Mouse (Mus musculus): ENCODE data around the gene Adprh. TPM values are rescaled to one million over a fixed set of nuclear protein-coding genes. Genes with fewer than 3 reads are reported as not detected.

Adprh gene
- total RNA-seq, 2 experiments from 2014 or later: 61.2 to 62.2 TPM

DNA sequence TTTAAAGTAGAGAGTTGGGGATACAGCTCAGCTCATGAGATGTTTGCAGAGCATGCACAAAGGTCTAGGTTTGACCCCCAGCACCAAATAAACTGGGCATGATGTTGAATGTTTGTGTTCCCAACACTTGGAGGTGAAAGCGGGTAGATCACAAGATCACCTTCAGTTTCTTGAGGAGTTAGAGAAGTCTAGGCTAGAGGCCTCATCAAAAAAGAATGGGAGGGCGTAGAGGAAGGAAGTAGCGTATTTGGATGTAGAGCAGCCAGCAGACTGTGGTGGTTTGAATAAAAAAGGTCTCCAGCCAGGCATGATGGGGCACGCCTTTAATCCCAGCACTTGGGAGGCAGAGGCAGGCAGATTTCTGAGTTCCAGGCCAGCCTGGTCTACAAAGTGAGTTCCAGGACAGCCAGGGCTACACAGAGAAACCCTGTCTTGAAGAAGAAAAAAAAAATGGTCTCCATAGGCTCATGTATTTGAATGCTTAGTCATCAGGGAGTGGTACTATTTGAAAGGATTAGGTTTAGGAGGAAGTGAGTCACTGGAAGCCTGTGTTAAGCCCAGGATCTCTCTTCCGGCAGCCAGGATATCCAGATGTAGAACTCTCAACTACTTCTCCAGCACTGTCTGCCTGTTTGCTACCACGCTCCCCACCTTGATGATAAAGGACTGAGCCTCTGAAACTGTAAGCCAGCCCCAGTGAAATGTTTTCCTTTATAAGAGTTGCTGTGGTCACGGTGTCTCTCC is 8.6 kb downstream of the Adprh start:
- DNase-seq: no peak
- intact Hi-C loops (cut with DNase I): no loop called here

DNA sequence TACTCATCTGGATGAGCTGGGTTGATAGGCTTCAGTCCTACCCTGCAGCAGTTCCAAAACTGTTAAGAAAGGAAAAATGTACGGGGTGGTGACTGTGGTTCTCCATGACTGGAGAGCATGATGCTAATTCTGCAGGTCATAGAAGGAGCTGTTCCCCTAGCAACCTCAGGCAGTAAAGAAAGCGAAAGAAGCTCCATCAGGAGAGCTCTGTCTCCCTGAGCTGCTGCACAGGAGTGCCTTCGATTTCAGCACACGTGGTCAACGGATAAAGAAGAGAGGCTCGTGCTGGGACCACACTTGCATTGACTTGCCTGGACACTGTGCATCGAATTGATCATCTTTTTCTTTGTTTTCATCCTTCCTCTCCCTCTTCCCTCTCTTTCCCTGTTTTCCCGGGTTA is 10.3 kb downstream of the Adprh start:
- no peak for DNase-seq
- intact Hi-C loops (cut with DNase I): no loop called here

DNA sequence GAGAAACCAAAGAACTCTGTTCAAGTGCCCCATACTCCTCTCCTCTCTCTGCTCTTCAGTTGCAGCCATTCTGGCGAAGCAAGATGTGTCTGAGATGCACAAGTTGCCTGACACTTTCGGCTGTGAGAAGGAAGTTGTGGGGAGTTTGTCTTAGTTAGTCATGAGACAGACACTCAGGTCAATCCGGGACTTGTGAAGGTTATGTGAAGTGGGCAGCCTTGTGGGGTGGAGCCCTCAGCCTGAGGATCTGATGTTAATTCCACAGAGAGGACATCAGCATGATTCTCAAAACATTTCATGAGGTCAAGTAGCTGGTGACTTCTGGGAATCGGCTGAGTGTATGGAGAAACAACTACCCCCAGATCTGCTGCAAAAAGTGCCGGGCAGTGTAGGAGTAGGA is 10.9 kb downstream of the Adprh start:
- intact Hi-C loops (cut with DNase I): no loop called here
- no peak for DNase-seq

DNA sequence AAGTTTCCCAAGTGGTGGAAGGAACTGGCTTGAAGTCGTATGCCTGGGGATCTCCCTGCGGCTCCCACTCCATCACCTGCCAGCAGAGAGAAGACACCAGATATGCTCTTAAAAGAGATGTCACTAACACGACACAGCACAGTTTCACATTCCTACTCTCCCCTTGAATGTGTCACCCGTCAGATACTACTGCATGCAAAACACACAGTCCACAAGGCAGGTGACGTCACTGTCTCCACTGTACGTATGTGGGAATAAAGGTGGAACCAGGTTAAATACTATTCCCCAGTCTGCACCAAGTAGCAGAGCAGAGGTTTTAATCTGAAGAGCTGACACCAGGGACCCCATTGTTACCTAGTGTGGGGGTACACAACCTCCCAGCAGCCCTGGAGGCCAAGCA is 12.1 kb downstream of the Adprh start:
- DNase-seq: no peak
- intact Hi-C loops (cut with DNase I): no loop called here

DNA sequence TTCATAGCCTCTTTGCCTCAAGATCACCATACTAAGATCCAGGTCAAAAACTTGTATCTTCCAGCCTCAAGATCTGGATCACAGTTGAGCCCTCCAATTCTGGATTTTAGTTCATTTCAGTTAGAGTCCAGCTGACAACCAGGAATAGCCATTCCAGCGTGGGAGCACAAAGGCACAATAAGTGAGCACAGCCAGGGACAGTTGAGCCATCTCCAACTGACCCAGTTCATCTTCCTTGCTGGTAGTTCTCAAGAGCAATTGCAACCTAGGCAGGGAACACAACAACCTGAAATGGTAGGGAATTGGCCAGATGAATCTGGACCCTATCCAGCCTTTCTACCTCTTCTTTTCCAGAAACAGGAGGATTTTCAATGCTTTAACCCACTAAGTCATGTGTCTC is 13.3 kb downstream of the Adprh start:
- no peak for DNase-seq

DNA sequence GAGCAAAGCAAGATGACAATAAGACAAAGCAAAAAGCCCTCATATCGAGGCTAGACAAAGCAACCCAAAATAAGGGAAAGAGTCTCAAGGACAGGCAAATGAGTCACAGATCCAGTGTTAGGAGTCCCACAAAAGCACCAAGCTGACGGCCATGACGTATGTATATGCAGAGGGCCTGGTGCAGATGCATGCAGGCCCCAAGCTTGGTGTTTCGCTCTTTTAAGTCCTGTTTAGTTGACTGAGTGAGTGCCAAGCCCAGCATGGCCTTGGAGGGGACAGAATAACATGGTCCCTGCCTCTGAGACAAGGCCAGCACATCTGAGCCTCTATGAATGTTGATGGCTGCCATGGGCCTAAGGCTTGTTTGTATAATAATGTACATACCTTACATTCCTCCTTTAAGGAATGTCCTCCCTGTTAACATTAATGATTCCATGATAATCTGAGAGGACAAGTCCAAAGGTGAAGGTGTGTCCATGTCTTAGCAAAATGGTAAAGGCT is 18.2 kb downstream of the Adprh start:
- intact Hi-C loops (cut with DNase I): no loop called here
- DNase-seq: no peak

More for the DNA sequence above, 13.3 kb downstream of the Adprh start:
- intact Hi-C loops (cut with DNase I): no loop called here

DNA sequence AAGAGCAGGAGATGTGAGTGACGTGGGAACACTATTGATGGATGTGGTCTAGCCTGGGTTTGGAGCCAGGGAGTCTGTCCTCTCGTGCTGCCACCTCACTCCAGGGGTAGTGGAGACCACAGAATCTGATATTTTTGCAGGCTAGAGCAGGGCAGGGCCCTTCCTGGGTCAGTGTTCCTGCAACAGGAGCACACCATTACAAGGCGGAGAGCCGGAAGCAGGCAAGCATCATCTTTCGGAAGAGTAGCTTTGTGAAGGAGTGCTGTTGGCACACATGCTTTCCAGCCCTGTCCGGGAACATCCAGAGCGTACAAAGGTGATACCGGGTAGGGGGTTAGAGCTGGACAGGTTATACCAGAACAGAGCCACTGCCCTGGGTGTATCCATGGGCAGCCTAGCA is 19.0 kb downstream of the Adprh start:
- DNase-seq: no peak
- intact Hi-C loops (cut with DNase I): no loop called here

DNA sequence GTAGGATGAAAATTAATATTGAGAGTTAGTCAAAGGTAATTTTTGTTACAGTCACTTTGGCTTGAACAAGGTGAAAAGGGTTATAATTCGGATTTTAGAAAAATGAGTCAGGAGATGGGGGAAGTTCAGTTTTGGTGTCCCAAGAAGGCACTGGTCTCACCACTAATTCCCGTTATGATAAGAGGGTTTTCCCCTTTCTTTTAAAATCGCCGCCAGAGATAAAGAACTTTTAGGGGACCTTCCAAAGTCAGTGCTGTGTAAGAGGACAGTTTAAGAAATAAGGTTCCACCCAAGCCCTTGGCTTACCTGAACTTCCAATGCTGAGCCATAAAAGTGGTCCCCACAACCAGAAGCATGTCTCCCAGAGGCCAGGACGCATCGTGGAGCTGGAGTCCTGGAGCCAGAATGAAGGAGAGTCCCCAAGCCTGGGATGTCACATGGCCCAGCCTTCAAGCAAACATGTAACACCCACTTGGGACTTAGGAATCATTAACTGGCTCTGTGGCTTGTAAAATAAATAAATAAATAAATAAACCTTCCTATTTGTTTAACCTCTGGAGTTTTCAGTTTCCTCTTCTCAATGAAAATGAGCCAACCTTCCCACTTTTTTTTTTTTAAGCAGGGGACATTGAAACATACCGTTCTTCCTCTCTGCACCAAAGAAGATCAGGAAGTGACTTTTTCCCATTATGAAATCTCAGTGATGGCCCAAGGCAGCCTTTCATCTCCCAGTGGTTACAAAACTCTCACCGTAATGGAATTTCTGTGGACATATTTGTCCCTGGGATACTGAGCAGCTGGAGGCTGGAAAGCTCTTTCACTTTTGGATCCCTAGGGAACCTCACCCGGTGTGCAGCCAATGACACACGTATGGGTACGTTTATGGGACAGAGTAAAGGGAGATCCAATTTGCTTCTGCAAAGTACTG is 19.7 kb downstream of the Adprh start, which contains the start of gene Pla1a:
TSS of gene Pla1a (minus strand) at position 648 of the 928 bp plus-strand sequence.
- intact Hi-C loops (cut with DNase I): no loop called here
- DNase-seq: no peak

DNA sequence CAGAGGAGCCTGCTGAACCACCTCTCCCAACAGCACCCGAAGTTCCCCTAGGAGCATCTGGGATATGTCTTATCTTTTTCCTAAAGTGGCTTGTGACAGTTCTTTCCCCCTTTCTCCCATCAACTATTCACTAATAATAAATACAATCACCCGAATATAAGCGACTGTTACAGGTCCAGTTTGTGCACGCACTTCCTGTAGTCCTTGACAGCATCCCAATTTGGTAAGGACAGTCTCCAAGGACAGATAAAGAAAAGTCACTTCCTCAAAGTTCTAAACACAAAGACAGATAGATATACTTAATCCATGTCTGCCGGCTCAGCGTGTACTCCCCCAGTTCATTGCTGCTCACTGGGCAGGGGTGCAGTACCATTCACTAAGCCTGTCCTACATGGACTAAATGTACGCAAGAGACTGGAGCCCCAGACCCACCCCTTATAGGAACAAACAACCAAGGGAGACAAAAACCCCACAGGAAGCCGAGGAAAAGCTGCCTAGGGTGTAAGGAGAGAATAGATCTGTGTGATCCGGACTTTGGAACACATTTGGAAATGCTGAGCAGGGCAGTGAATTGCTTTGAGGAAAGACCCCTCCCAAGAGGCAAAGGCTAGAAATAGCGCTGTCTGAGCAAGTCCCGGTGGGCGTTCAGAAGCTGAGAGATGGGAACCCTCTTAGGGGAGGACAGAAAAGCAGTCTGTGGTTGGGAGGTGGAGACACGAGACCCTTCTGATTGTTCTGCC is 20.9 kb downstream of the Adprh start:
- intact Hi-C loops (cut with DNase I): no loop called here

DNA sequence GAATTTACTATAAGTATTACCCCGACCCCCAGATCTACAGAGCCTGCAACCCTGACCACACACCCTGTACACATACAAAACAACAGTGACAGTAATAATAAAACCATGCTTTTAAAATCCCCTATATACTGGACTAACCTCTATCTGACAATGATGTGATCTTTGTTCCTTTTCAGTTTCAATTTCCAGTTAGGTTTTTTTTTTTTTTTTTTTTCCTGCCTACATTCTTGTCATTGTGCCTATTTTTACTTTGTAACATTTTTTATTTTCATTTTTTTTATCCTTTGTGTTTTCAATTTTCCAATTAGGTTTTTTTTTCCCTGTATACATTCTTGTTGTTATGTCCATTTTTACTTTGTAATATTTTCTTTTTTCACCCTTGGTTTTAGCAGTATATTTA is 26.7 kb downstream of the Adprh start:
- no peak for DNase-seq
- intact Hi-C loops (cut with DNase I): no loop called here

More for the DNA sequence above, 20.9 kb downstream of the Adprh start:
- no peak for DNase-seq

DNA sequence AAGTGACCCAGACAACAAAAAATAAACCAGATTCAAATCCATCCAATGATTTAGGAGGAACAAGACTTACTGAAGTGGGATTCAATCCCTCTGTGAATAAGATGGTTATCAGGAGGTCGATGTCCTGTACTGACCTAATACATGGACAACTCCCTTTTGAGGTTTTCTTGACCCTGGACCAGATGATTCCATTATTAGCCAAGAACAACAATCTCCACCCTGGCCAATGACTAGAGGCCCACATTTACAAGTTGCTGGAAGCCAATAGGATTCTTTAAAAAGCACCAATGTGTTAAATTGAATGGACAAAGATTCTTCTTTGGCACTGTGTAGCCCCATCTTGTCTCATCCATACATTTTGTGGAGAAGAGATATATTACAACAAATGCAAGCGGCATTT is 27.1 kb downstream of the Adprh start:
- intact Hi-C loops (cut with DNase I): no loop called here
- no peak for DNase-seq

DNA sequence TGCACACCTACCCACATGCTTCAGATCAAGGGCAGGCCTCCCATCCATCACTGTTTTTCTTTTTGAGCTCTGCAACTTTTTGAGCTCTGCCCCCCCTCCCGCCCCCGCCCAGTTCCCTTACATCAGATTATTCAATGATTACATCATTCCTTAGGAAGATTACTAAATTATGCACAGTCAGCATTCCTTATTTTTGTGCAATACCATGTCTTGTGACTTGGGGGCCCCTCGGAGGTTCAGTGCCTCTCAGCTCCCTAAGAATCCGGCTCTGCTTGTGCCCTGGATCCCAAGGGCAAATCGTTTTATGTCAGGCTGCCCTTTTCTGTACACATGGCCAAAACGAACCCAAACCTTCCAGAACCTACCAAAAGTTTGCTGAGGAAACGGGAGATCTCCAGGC is 37.5 kb downstream of the Adprh start:
- no peak for DNase-seq
- intact Hi-C loops (cut with DNase I): no loop called here

DNA sequence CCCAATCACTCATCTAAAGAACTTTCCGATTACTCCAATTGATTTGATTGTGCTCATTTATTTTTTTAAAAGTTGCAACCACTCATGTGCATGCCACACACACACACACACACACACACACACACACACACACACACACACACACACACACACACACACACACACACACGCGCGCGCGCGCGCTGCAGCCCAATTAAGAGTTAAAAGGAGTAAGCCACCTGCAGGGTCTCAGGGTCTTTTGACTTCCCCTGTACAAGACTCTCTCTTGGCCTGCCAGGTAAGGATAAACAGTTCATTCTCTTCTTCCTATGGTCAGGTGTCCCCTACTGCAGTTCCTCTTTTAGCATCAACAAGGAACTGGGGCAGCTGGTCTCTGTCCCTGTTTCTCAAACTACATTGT is 44.1 kb downstream of the Adprh start:
- intact Hi-C loops (cut with DNase I): no loop called here

DNA sequence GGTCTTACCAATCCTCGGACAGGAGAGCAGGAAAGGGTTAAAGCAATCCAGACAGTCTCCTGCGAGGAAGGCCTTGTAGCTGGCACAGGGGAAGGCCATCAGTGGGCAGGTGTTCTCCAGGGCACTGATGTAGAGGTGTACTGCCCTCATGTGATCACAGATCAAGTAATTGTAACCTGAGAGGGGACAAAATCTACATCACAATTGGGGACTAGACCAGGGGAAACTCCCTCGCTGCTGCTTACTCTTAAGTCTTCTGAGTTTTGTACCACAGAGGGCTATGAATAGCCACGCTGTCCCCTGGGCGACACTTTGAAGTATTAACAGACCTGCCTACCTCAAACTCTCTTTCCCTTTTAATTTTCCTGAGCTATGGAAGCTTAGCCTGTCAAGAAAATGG is 44.9 kb downstream of the Adprh start:
- intact Hi-C loops (cut with DNase I): no loop called here
- no peak for DNase-seq

More for the DNA sequence above, 44.1 kb downstream of the Adprh start:
- DNase-seq: no peak

DNA sequence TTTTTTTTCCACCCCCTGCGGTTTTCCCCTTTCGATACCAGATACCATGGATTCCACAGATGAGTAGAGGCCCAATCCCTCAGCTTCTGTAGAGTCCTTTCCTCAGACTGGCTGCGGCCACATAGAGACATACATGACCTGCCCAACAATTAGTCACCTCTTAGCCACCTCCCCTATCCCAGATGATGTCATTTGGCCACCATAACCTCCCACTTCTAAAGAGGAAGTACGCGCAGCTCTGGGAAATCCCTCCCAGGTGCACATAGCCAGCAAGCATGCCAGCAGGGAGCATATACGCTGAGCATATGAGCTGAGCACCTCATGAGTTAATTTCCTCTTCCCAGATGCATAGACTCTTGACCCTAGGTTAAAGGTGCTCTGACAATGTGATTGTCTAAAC is 45.8 kb downstream of the Adprh start:
- intact Hi-C loops (cut with DNase I): no loop called here
- DNase-seq: no peak

DNA sequence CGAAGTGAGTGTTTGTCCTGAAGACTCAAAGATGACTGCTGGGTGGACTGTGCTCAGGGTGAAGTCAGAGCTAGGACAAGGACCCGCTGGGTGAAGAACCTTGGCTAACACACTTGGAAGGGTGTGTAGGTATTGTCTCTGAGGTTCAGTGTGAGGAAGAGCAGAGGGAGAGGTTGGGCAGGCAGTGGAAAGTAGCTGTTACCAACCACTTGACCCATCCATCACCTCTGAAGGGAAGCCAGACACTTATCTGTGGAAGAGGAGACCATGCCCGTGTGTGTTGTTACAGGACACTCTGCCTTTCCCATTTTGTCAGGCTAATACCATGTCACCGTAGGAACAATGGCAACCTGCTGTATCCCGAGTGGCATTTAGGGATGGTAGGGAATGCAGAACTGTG is 46.2 kb downstream of the Adprh start:
- intact Hi-C loops (cut with DNase I): no loop called here
- no peak for DNase-seq

DNA sequence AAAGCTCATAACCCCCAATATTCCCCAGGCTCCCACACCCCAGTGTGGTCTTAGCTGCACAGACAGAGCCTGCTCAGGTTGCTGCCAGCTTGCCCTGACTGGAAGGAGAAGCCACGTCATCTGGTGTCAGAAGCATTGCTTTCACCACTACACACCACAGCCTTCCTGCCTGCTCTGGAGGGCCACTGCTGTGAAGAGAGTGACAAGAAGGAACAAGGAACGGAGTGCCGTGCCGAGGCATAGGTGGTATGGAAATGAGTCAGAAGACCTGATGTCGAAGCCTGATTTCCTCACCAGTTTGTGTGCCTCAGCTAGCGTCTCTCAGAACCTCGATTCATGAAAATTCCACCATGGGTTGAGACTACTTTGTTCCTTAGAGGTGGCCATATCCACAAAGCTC is 48.9 kb downstream of the Adprh start:
- no peak for DNase-seq

DNA sequence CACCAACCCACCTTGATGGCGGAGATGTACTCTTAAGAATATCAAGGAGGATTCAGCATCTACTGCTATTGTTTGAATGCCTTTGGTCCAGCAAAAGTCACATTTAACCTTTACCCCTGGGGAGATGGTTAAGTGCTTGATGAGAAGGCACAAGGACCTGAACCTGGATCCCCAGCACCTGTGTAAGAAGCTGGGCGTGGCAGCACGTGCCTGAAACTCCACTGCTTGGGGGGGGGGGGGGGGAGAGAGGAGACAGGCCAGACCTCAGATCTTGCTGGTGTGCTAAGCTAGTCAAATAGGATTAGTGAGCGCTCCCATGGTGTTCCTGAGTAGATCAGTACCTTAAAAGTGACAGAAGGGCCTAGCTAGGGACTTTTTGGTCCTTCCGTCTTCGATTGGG is 51.0 kb downstream of the Adprh start:
- intact Hi-C loops (cut with DNase I): no loop called here
- DNase-seq: no peak

More for the DNA sequence above, 48.9 kb downstream of the Adprh start:
- intact Hi-C loops (cut with DNase I): no loop called here

DNA sequence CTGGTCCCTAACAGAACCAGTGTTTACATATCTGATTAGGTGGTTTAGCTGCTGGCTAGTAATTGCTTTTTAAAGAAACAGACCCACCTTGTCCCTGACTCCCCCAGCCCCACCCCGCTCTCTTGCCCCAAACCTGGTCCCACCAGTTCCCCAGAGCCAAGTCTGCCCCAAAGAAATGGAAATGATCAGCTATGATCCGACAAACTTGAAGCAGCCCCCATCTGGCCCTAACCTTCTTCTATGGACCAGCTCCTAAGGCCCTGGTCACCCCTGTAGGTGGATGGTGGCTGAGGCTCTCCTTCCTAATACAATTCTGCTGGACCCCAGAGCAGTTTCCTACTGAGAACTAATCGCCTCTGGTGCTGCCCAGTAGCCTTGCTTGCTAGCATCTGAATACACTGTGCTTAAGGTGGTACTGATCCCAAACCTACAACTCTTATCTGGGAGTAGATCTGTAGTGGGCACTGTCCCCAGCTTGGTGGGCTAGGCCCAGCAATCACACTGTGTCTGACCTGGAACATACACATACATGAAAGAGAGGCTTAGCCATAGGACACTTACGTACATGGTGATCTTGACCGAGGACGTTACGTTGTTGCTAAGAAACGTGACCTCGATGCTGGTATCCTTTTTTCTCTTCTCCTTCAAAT is 52.1 kb downstream of the Adprh start:
- intact Hi-C loops (cut with DNase I): no loop called here
- DNase-seq: no peak

DNA sequence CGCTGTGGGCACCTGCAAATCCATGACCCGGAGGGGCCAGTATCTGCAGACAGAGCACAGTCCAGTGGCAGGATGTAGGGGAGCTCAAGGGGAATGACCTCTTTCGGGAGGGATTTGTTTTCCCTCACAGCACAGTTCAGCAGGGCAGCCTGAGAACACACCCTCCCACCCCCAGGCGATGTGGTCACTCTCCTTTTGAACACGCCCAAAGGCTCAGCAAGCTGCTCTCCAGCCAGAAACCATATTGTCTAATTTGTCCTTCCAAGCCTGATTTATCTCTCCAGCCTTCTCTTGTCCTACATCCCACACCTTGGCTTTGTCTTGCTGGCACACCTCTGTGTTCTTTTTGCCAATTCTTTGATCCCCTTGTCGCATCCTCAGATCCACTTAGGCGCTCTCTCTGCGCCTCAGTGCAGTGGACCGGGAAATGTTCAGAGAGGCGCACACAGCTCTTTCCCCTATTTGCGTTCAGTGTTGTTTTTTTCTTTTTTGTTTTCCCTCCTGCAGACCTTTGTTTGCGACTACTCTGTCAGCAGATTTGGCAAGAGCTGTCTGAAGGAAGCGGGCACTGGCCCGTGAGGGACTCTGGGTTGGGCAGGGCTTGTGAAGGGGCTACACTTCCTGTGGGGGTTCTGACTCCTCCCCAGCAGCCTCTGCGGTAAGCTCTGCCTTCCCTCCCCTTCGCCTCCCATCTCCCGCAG is 52.8 kb downstream of the Adprh start:
- intact Hi-C loops (cut with DNase I): no loop called here
- peak; percentile 70 for DNase-seq

Measured in left cerebral cortex, postnatal 4 days (tissue).